In genomic region chr14:55762001-55762821, GRCm38 (mm10) we compare ENCODE assay signal across 9 mouse cellular contexts. TPM values are rescaled to one million over a fixed set of nuclear protein-coding genes. Genes with fewer than 3 reads are reported as not detected.
DNase-seq lines count a peak whose midpoint lies in the region; ATAC-seq and TF ChIP-seq lines count a peak whose summit lies in the region.
"Had no signal": no experiment of that assay in that cellular context is flagged by ENCODE, and none has a peak within 500 bp of the region (broad histone marks: within the 10 kb centered on the region; RNA-seq: fewer than 3 reads in every experiment).

No protein-coding gene starts in this region.

- ATAC-seq in cerebellum, adult (ENCODE audit: insufficient number of reproducible peaks, low FRiP score, low TSS enrichment), result 0 out of 2 replicates have a peak, but pooled peaks have one; percentile 37
- peak; percentile 56 for ATAC-seq in heart, embryonic 15.5 days (replicated peaks; ENCODE audit: insufficient number of reproducible peaks, insufficient read depth, low FRiP score, low read depth)
- peak; percentile 18; the same call in 1 of the 2 replicates for ATAC-seq in megakaryocyte progenitor cell, adult 5-6 weeks (replicated peaks; ENCODE audit: poor library complexity)
- ATAC-seq in stomach, postnatal 0 days (ENCODE audit: low FRiP score, low TSS enrichment), result peak; percentile 54

- no peak for TF ChIP-seq EP300 in stomach, postnatal 0 days (optimal IDR thresholded peaks at IDR 0.05)

- no peak overlapping the region for H3K27ac ChIP-seq in ES-E14 (ENCODE audit: insufficient read depth, low read depth, low read length, poor library complexity, severe bottlenecking)
- H3K27ac ChIP-seq in embryonic facial prominence, embryonic 10.5 days (replicated peaks), result peak overlapping the region; percentile 78
- H3K27ac ChIP-seq in heart, embryonic 15.5 days, result peak overlapping the region; percentile 44
- peak overlapping the region; percentile 85 for H3K27ac ChIP-seq in stomach, postnatal 0 days (replicated peaks)

- H3K9me3 ChIP-seq in ES-E14 (ENCODE audit: control insufficient read depth, insufficient read depth, low read depth, low read length), result no peaks in the 10 kb centered on the region
- no peaks in the 10 kb centered on the region for H3K9me3 ChIP-seq in embryonic facial prominence, embryonic 10.5 days
- H3K9me3 ChIP-seq in heart, embryonic 15.5 days (replicated peaks), result no peaks in the 10 kb centered on the region
- no peaks in the 10 kb centered on the region for H3K9me3 ChIP-seq in stomach, postnatal 0 days (ENCODE audit: control insufficient read depth, low read length)

- H3K36me3 ChIP-seq in ES-E14 (ENCODE audit: control insufficient read depth, insufficient read depth, low read length, poor library complexity, severe bottlenecking), result no peaks in the 10 kb centered on the region
- H3K36me3 ChIP-seq in embryonic facial prominence, embryonic 10.5 days (replicated peaks), result no peaks in the 10 kb centered on the region
- H3K36me3 ChIP-seq in heart, embryonic 15.5 days, result no peaks in the 10 kb centered on the region
- no peaks in the 10 kb centered on the region for H3K36me3 ChIP-seq in stomach, postnatal 0 days (ENCODE audit: control insufficient read depth, insufficient read depth, low read length)

- peak overlapping the region; percentile 43 for H3K9ac ChIP-seq in ES-E14 (ENCODE audit: insufficient read depth, low read depth, low read length, poor library complexity, severe bottlenecking)
- H3K9ac ChIP-seq in heart, embryonic 15.5 days, result peak overlapping the region; percentile 54
- H3K9ac ChIP-seq in stomach, postnatal 0 days (ENCODE audit: low read length), result peak overlapping the region; percentile 76

- under 1% methylated on average over 77 of the region's 77 CpGs for WGBS in embryonic facial prominence, embryonic 10.5 days
- under 1% methylated on average over 77 of the region's 77 CpGs for WGBS in heart, embryonic 15.5 days
- 1% methylated on average over 74 of the region's 77 CpGs for WGBS in stomach, postnatal 0 days

- TF ChIP-seq CTCF in stomach, postnatal 0 days (IDR thresholded peaks at IDR 0.05; ENCODE audit: low read depth), result peak; percentile 52

- peaks cover 0 to 4% of the 10 kb centered on the region in 2 experiments; a peak in 1 of 4 replicates for H3K4me1 ChIP-seq in ES-E14 (ENCODE audit: control insufficient read depth in 2 of 2, insufficient read depth in 2 of 2, low read length in 2 of 2, poor library complexity in 1 of 2)
- H3K4me1 ChIP-seq in embryonic facial prominence, embryonic 10.5 days, result peaks cover 24% of the 10 kb centered on the region
- peaks cover 37% of the 10 kb centered on the region for H3K4me1 ChIP-seq in heart, embryonic 15.5 days (replicated peaks)
- peaks cover 3% of the 10 kb centered on the region; the same call in 1 of the 2 replicates for H3K4me1 ChIP-seq in stomach, postnatal 0 days (replicated peaks; ENCODE audit: control insufficient read depth, insufficient read depth)

- peak overlapping the region; percentile 97 for H3K4me2 ChIP-seq in heart, embryonic 15.5 days
- H3K4me2 ChIP-seq in stomach, postnatal 0 days (replicated peaks; ENCODE audit: low read depth), result peak overlapping the region; percentile 98

- no peak for DNase-seq in cerebellum, adult 9-10 months
- no peak for DNase-seq in ES-E14 (ENCODE audit: low read depth, low spot score)
- peak; percentile 84 for DNase-seq in embryonic facial prominence, embryonic 10.5 days (ENCODE audit: low spot score)
- peak; percentile 39 to 71 for DNase-seq in kidney, postnatal 36 days
- DNase-seq in stomach, postnatal 0 days (ENCODE audit: low spot score), result peak; percentile 56

- H3K27me3 ChIP-seq in embryonic facial prominence, embryonic 10.5 days (replicated peaks; ENCODE audit: low read depth, poor library complexity, severe bottlenecking), result peaks cover 70% of the 10 kb centered on the region
- peaks cover 26% of the 10 kb centered on the region for H3K27me3 ChIP-seq in heart, embryonic 15.5 days
- H3K27me3 ChIP-seq in stomach, postnatal 0 days (ENCODE audit: control insufficient read depth, insufficient read depth, low read length), result no peaks in the 10 kb centered on the region

- in situ Hi-C loops in ES-E14 (cut with MboI; ENCODE audit: low sequenced_read_pairs in 2 of 2, unreplicated experiment in 2 of 2), result no loop called here

- H3K4me3 ChIP-seq in ES-E14 (ENCODE audit: insufficient read depth in 1 of 2, low read depth in 1 of 2, low read length in 2 of 2, poor library complexity in 1 of 2, severe bottlenecking in 1 of 2), result peak overlapping the region; percentile 60 to 65
- peak overlapping the region; percentile 65 for H3K4me3 ChIP-seq in embryonic facial prominence, embryonic 10.5 days
- H3K4me3 ChIP-seq in heart, embryonic 15.5 days, result peak overlapping the region; percentile 51
- H3K4me3 ChIP-seq in stomach, postnatal 0 days (ENCODE audit: low read depth, low read length), result peak overlapping the region; percentile 51

TF ChIP-seq in ES-E14, 5 proteins besides CTCF, POLR2A, EP300 and RAD21:
- TF ChIP-seq CHD2 (IDR thresholded peaks at IDR 0.05; ENCODE audit: low read depth, low read length) (no peak), ZNF384 (IDR thresholded peaks at IDR 0.05; ENCODE audit: low read depth, low read length) (no peak), ZC3H11A (IDR thresholded peaks at IDR 0.05; ENCODE audit: borderline replicate concordance, low read depth, low read length) (no peak), HCFC1 (IDR thresholded peaks at IDR 0.05; ENCODE audit: borderline replicate concordance, insufficient read depth, low read length) (0 out of 2 replicates have a peak, but pooled peaks have one; percentile 13), MAFK (IDR thresholded peaks at IDR 0.05; ENCODE audit: insufficient read depth, low read depth, low read length) (no peak)

RNA-seq across cellular contexts. Expression of gene Ltb4r2, which starts 1.0 kb away (rescaled TPM):
- 1.5 and 7.1 TPM in 2 replicates for total RNA-seq in ES-E14 (2012; rRNA removed)
- polyA plus RNA-seq in embryonic facial prominence, embryonic 10.5 days (2016; fragmentation: Nextera tagmentation; extraction: Ambion mirVana), result 0.13 and 0.39 TPM in 2 replicates
- 0.15 and 0.25 TPM in 2 replicates for polyA plus RNA-seq in heart, embryonic 15.5 days (2015; fragmentation: Nextera tagmentation; extraction: Ambion mirVana)
- total RNA-seq in megakaryocyte progenitor cell, adult 5-6 weeks (2015), result 0.39 and 0.44 TPM in 2 replicates
- 0.47 and 0.62 TPM in 2 replicates for total RNA-seq in megakaryocyte progenitor cell, adult 5-6 weeks (2017)
- polyA plus RNA-seq in stomach, postnatal 0 days (2015; fragmentation: Nextera tagmentation; extraction: Ambion mirVana), result 3.2 and 3.8 TPM in 2 replicates
- total RNA-seq: gastrocnemius, postnatal 36 days had no signal

RNA-seq across cellular contexts. Expression of gene Ltb4r1, which starts 3.6 kb away (rescaled TPM):
- total RNA-seq in ES-E14 (2012; rRNA removed), result 0.67 and 2.1 TPM in 2 replicates
- polyA plus RNA-seq in embryonic facial prominence, embryonic 10.5 days (2016; fragmentation: Nextera tagmentation; extraction: Ambion mirVana), result 0.10 and 0.35 TPM in 2 replicates
- polyA plus RNA-seq in heart, embryonic 15.5 days (2015; fragmentation: Nextera tagmentation; extraction: Ambion mirVana), result 0.65 and 0.66 TPM in 2 replicates
- 18.5 and 19.9 TPM in 2 replicates for total RNA-seq in megakaryocyte progenitor cell, adult 5-6 weeks (2015)
- 31.4 and 42.4 TPM in 2 replicates for total RNA-seq in megakaryocyte progenitor cell, adult 5-6 weeks (2017)
- 1.8 TPM in 2 replicates for polyA plus RNA-seq in stomach, postnatal 0 days (2015; fragmentation: Nextera tagmentation; extraction: Ambion mirVana)
- total RNA-seq: gastrocnemius, postnatal 36 days had no signal

RNA-seq across cellular contexts. Expression of gene Cideb, which starts 4.0 kb away (rescaled TPM):
- 2.2 and 4.1 TPM in 2 replicates for total RNA-seq in ES-E14 (2012; rRNA removed)
- polyA plus RNA-seq in embryonic facial prominence, embryonic 10.5 days (2016; fragmentation: Nextera tagmentation; extraction: Ambion mirVana), result 0.16 TPM in 1 of 2 replicates, not detected in the other
- polyA plus RNA-seq in heart, embryonic 15.5 days (2015; fragmentation: Nextera tagmentation; extraction: Ambion mirVana), result 1.2 and 1.6 TPM in 2 replicates
- total RNA-seq in megakaryocyte progenitor cell, adult 5-6 weeks (2015), result 0.20 and 0.77 TPM in 2 replicates
- 0.51 TPM in 1 of 2 replicates, not detected in the other for total RNA-seq in megakaryocyte progenitor cell, adult 5-6 weeks (2017)
- 12.3 and 13.6 TPM in 2 replicates for polyA plus RNA-seq in stomach, postnatal 0 days (2015; fragmentation: Nextera tagmentation; extraction: Ambion mirVana)
- total RNA-seq: gastrocnemius, postnatal 36 days had no signal

RNA-seq across cellular contexts. Expression of gene Nop9, which starts 16.7 kb away (rescaled TPM):
- total RNA-seq in ES-E14 (2012; rRNA removed), result 30.0 and 38.3 TPM in 2 replicates
- polyA plus RNA-seq in embryonic facial prominence, embryonic 10.5 days (2016; fragmentation: Nextera tagmentation; extraction: Ambion mirVana), result 59.1 and 64.5 TPM in 2 replicates
- polyA plus RNA-seq in heart, embryonic 15.5 days (2015; fragmentation: Nextera tagmentation; extraction: Ambion mirVana), result 17.9 and 24.4 TPM in 2 replicates
- 25.6 and 26.5 TPM in 2 replicates for total RNA-seq in megakaryocyte progenitor cell, adult 5-6 weeks (2015)
- 27.8 and 32.2 TPM in 2 replicates for total RNA-seq in megakaryocyte progenitor cell, adult 5-6 weeks (2017)
- polyA plus RNA-seq in stomach, postnatal 0 days (2015; fragmentation: Nextera tagmentation; extraction: Ambion mirVana), result 16.8 and 19.8 TPM in 2 replicates

RNA-seq across cellular contexts. Expression of gene Dhrs1, which starts 16.7 kb away (rescaled TPM):
- total RNA-seq in ES-E14 (2012; rRNA removed), result 9.6 and 18.0 TPM in 2 replicates
- 57.4 and 69.6 TPM in 2 replicates for polyA plus RNA-seq in embryonic facial prominence, embryonic 10.5 days (2016; fragmentation: Nextera tagmentation; extraction: Ambion mirVana)
- polyA plus RNA-seq in heart, embryonic 15.5 days (2015; fragmentation: Nextera tagmentation; extraction: Ambion mirVana), result 64.0 and 65.7 TPM in 2 replicates
- total RNA-seq in megakaryocyte progenitor cell, adult 5-6 weeks (2015), result 45.7 and 50.9 TPM in 2 replicates
- total RNA-seq in megakaryocyte progenitor cell, adult 5-6 weeks (2017), result 11.5 and 30.2 TPM in 2 replicates
- polyA plus RNA-seq in stomach, postnatal 0 days (2015; fragmentation: Nextera tagmentation; extraction: Ambion mirVana), result 92.3 and 99.5 TPM in 2 replicates

Comparison
In these comparisons a context has a peak if more than half of its experiments do, and no peak if none do; other contexts are left out.
1. DNase-seq: peak in embryonic facial prominence, embryonic 10.5 days (single experiment), kidney, postnatal 36 days (2 of 2) and stomach, postnatal 0 days (single experiment); none in cerebellum, adult 9-10 months (single experiment) and ES-E14 (single experiment).
2. Peak in every context shown above with its lines, with median percentiles within 50 percentile points of each other: ATAC-seq, H3K4me3 ChIP-seq and H3K9ac ChIP-seq.